ENCODE assay signal across 15 mouse cellular contexts in the genomic region with DNA sequence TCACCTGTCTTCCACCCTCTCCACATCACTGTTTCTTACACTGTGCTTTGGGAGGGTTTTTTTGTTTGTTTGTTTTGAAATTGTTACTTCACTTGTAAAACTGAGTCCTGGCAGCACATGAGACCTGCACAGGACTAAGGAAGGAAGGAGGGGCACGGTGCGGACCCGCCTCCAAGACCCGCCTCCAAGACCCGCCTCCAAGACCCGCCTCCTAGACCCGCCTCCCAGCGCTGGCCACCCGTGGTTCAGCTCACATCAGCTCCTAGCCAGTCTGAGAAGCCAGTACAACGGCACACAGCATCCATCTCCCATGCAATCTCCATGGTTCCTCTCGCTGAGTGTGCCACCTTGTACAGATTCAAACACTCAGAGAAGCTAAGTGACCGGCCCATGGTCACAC. TPM values are rescaled to one million over a fixed set of nuclear protein-coding genes. Genes with fewer than 3 reads are reported as not detected.
DNase-seq lines count a peak whose midpoint lies in the region; ATAC-seq and TF ChIP-seq lines count a peak whose summit lies in the region.
"Had no signal": no experiment of that assay in that cellular context is flagged by ENCODE, and none has a peak within 500 bp of the region (broad histone marks: within the 10 kb centered on the region; RNA-seq: fewer than 3 reads in every experiment).

No protein-coding gene starts in this region.

- WGBS in heart, adult 2 months = 25% methylated on average over 12 of the region's 12 CpGs
- 16% methylated on average over 12 of the region's 12 CpGs for WGBS in lung, embryonic 15.5 days
- WGBS in midbrain, embryonic 13.5 days = 21% methylated on average over 12 of the region's 12 CpGs

- no peak for TF ChIP-seq POLR2A in heart, adult 2 months (IDR thresholded peaks at IDR 0.05; ENCODE audit: insufficient read depth, low read depth, low read length)

- intact Hi-C loops in heart, adult 2 months (cut with DNase I) = loop anchor here (10.0 kb wide), 3 partner anchors 283 to 673 kb away; a partner anchor contains a TSS
- intact Hi-C loops in gastrocnemius, postnatal 36 days (cut with DNase I) = loop anchor here (5.0 to 10.0 kb wide), 2 partner anchors 216 to 283 kb away; no protein-coding TSS in a partner anchor

- no peak for TF ChIP-seq EP300 in heart, adult 2 months (IDR thresholded peaks at IDR 0.05; ENCODE audit: insufficient read depth, low read depth, low read length)

- H3K4me1 ChIP-seq in heart, adult 2 months (ENCODE audit: control insufficient read depth, insufficient read depth, low read length) = no peaks in the 10 kb centered on the region
- no peaks in the 10 kb centered on the region for H3K4me1 ChIP-seq in lung, embryonic 15.5 days
- no peaks in the 10 kb centered on the region; the same call in 1 of the 2 replicates for H3K4me1 ChIP-seq in midbrain, embryonic 13.5 days (replicated peaks)
- H3K4me1 ChIP-seq: limb, embryonic 13.5 days had no signal

- H3K79me2 ChIP-seq in heart, adult 2 months (replicated peaks; ENCODE audit: control insufficient read depth, insufficient read depth, low read length) = no peaks in the 10 kb centered on the region

- DNase-seq in heart, adult 11 months = peak; percentile 76
- no peak for DNase-seq in heart, adult 2 months
- DNase-seq in lung, adult 18-20 months = no peak
- DNase-seq in ZHBTc4 (ENCODE audit: low read depth, low spot score) = peak; percentile 85
- no peak for DNase-seq in gastrocnemius, postnatal 36 days
- no peak for DNase-seq in spleen, adult 18-20 months
- DNase-seq: adrenal gland, adult 2 months; cerebellum, postnatal 36 days; lung, postnatal 36 days had no signal

- no peak overlapping the region for H3K27ac ChIP-seq in heart, adult 2 months
- no peak overlapping the region for H3K27ac ChIP-seq in lung, embryonic 15.5 days
- H3K27ac ChIP-seq in midbrain, embryonic 13.5 days = no peak overlapping the region
- H3K27ac ChIP-seq: limb, embryonic 13.5 days had no signal

- no peaks in the 10 kb centered on the region for H3K9me3 ChIP-seq in lung, embryonic 15.5 days
- H3K9me3 ChIP-seq in midbrain, embryonic 13.5 days = no peaks in the 10 kb centered on the region
- H3K9me3 ChIP-seq: limb, embryonic 13.5 days had no signal

- no peaks in the 10 kb centered on the region for H3K36me3 ChIP-seq in heart, adult 2 months (ENCODE audit: control insufficient read depth, insufficient read depth, low read length)
- H3K36me3 ChIP-seq in lung, embryonic 15.5 days = no peaks in the 10 kb centered on the region
- H3K36me3 ChIP-seq in midbrain, embryonic 13.5 days = no peaks in the 10 kb centered on the region
- H3K36me3 ChIP-seq: limb, embryonic 13.5 days had no signal

- no peak overlapping the region for H3K4me3 ChIP-seq in heart, adult 2 months
- H3K4me3 ChIP-seq in lung, embryonic 15.5 days = no peak overlapping the region
- no peak overlapping the region for H3K4me3 ChIP-seq in midbrain, embryonic 13.5 days (replicated peaks)
- H3K4me3 ChIP-seq: limb, embryonic 13.5 days; myocyte had no signal

- H3K9ac ChIP-seq in heart, adult 2 months (ENCODE audit: low read depth, low read length) = no peak overlapping the region
- H3K9ac ChIP-seq in lung, embryonic 15.5 days = no peak overlapping the region
- H3K9ac ChIP-seq in midbrain, embryonic 13.5 days (replicated peaks) = no peak overlapping the region
- H3K9ac ChIP-seq: limb, embryonic 13.5 days had no signal

- H3K4me2 ChIP-seq in lung, embryonic 15.5 days = no peak overlapping the region
- no peak overlapping the region for H3K4me2 ChIP-seq in midbrain, embryonic 13.5 days (replicated peaks)
- H3K4me2 ChIP-seq: limb, embryonic 13.5 days had no signal

- ATAC-seq in lung, embryonic 15.5 days (ENCODE audit: borderline replicate concordance, extremely low read depth, low FRiP score, low TSS enrichment) = 0 out of 2 replicates have a peak, but pooled peaks have one; percentile 10
- ATAC-seq in midbrain, embryonic 13.5 days = peak; percentile 37; the same call in 1 of the 2 replicates
- ATAC-seq: intestine, embryonic 16.5 days had no signal

- no peaks in the 10 kb centered on the region; the same call in 1 of the 2 replicates for H3K27me3 ChIP-seq in heart, adult 2 months (ENCODE audit: control insufficient read depth, insufficient read depth, low read length)
- H3K27me3 ChIP-seq in lung, embryonic 15.5 days = no peaks in the 10 kb centered on the region
- H3K27me3 ChIP-seq in midbrain, embryonic 13.5 days = peaks cover 4% of the 10 kb centered on the region; the same call in 1 of the 2 replicates

- no peak for TF ChIP-seq CTCF in heart, adult 2 months (IDR thresholded peaks at IDR 0.05)

RNA-seq across cellular contexts. Expression of a gene that starts 38.4 kb away (rescaled TPM):
- total RNA-seq in heart, adult 2 months (2021) = not detected
- polyA plus RNA-seq in heart, adult 2 months (2012; rRNA removed) = not detected in 2 replicates
- polyA plus RNA-seq in lung, embryonic 15.5 days (2015; fragmentation: Nextera tagmentation; extraction: Ambion mirVana) = 0.02 TPM in 1 of 2 replicates, not detected in the other
- polyA plus RNA-seq in midbrain, embryonic 13.5 days (2015; fragmentation: Nextera tagmentation; extraction: Ambion mirVana) = 4.9 and 6.5 TPM in 2 replicates
- 1 to 10 TPM; 1.7 to 3.1 TPM for total RNA-seq in gastrocnemius, postnatal 36 days (2021)
- total RNA-seq: adrenal gland, adult 2 months had no signal
- polyA plus RNA-seq: adrenal gland, adult 2 months; heart, postnatal 0 days; intestine, embryonic 16.5 days had no signal

Comparison
In these comparisons a context has a peak if more than half of its experiments do, and no peak if none do; other contexts are left out.
1. DNase-seq: peak in heart, adult 11 months (single experiment) and ZHBTc4 (single experiment); none in heart, adult 2 months (0 of 2), lung, adult 18-20 months (0 of 2), gastrocnemius, postnatal 36 days (0 of 2) and spleen, adult 18-20 months (0 of 2).